Mouse (Mus musculus) neural tube, embryonic 15.5 days (tissue): ENCODE data around the gene Ifnz. TPM values are rescaled to one million over a fixed set of nuclear protein-coding genes. Genes with fewer than 3 reads are reported as not detected.
A peak's percentile ranks its signal among the peaks of the same experiment; 100 is the strongest.
"Not testable (repeated sequence)": the region's sequence is repeated elsewhere in the genome, so short reads cannot be mapped to it uniquely, and the experiment has no call there.

ENCODE experiments used
- ATAC-seq: fragments of 200-750 bp; cut with Nextera tagmentation; 2 replicates; pipeline ENCODE4 v1.8.0; 2017; ENCODE audit warnings: mild to moderate bottlenecking, moderate TSS enrichment, moderate library complexity; ENCODE audit not compliant: low FRiP score
- H3K27ac ChIP-seq: fragments of 300-500 bp; sonication (generic); replicated peaks from 2 replicates; pipeline ENCODE4 v1.5.1; 2015; ENCODE audit warnings: mild to moderate bottlenecking, inconsistent platforms
- H3K27me3 ChIP-seq: fragments of 300-500 bp; sonication (generic); replicated peaks from 2 replicates; pipeline ENCODE4 v1.6.1; 2015; ENCODE audit warnings: inconsistent platforms
- H3K36me3 ChIP-seq: fragments of 300-500 bp; sonication (generic); 2 replicates; pipeline ENCODE4 v1.6.1; 2015; ENCODE audit warnings: inconsistent platforms
- H3K4me1 ChIP-seq: fragments of 300-500 bp; sonication (generic); 2 replicates; pipeline ENCODE4 v1.6.1; 2015; ENCODE audit warnings: inconsistent platforms
- H3K4me2 ChIP-seq: fragments of 300-500 bp; sonication (generic); 2 replicates; pipeline ENCODE4 v1.6.1; 2015; ENCODE audit warnings: inconsistent platforms, mild to moderate bottlenecking, moderate library complexity
- H3K4me3 ChIP-seq: fragments of 300-500 bp; sonication (generic); replicated peaks from 2 replicates; pipeline ENCODE4 v1.5.1; 2015; ENCODE audit warnings: mild to moderate bottlenecking, inconsistent platforms
- H3K9ac ChIP-seq: fragments of 300-500 bp; sonication (generic); replicated peaks from 2 replicates; pipeline ENCODE4 v1.6.1; 2015; ENCODE audit warnings: mild to moderate bottlenecking, inconsistent platforms
- H3K9me3 ChIP-seq: fragments of 300-500 bp; sonication (generic); replicated peaks from 2 replicates; pipeline ENCODE4 v1.6.1; 2016; ENCODE audit warnings: inconsistent platforms
- WGBS: fragments of 180-500 bp; shearing (Covaris S2); methylation state at CpG from one replicate; pipeline ENCODE4 v1.1.7; 2015; ENCODE audit warnings: mixed read lengths; 5-methylcytosine and 5-hydroxymethylcytosine counted together
- polyA plus RNA-seq: library from polyadenylated mRNA; unstranded; fragments of >200 nt; fragmentation: Nextera tagmentation; extraction: Ambion mirVana; gene quantifications from 2 replicates; pipeline ENCODE4 v1.2.1, GENCODE M21; 2015

Gene Ifnz
- not detected in 2 replicates for polyA plus RNA-seq

DNA sequence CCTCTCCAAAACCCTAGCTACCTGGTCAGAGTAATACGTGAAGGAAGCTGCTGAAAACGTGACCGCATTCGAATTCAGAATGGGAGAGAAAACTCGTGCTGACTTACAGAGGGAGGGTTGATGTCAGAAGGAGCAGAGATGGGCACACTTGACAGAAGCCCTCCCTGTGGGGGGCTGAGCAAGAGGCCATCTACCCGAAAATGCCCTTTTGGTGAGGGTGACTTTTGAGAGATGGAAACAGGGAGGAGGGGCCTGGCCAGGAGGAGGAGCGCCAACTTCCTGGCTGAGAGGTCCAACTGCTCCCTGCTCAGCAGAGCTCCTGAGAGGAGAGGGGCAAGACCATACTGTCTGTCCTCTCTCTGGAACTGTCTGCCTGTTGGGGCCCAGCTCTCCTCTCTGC lies at the start of gene Ifnz:
Gene Ifnz (plus strand): TSS at position 301 of the 400 bp plus-strand sequence.
- Histone ChIP-seq H3K4me2 (peak within 1 kb of the TSS; percentile 50), H3K4me3 (peak within 1 kb of the TSS; percentile 14; the same call in 1 of the 2 replicates)
- H3K36me3 ChIP-seq, ATAC-seq, H3K9me3 ChIP-seq, H3K27ac ChIP-seq, H3K4me1 ChIP-seq, H3K27me3 ChIP-seq, H3K9ac ChIP-seq: not testable (repeated sequence)
- 32% methylated on average over 4 of the region's 7 CpGs for WGBS

DNA sequence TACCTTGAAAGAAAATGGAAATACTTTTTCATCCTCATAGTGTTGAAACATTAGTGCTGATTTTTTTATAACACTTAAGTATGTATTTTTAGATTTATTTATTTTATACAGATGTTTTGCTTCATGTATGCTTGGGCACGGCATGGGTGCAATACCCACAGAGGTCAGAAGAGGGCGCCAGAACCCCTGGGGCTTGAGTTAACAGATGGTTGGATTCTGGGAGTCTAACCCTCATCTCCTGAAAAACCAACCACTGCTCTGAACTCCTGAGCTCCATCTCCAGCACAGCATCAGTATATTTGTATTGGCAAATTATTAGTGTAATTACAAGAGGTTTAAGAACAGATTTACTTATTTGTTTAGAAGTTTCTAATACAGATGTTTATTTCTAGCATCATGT lies 43.5 kb upstream of the Ifnz start:
- Histone ChIP-seq H3K36me3 (no peaks in the 10 kb centered on the region), H3K4me1 (no peaks in the 10 kb centered on the region), H3K9ac (no peak overlapping the region), H3K27me3 (no peaks in the 10 kb centered on the region), H3K4me3 (no peak overlapping the region), H3K4me2 (no peak overlapping the region), H3K27ac (no peak overlapping the region), H3K9me3 (no peaks in the 10 kb centered on the region)
- 3% methylated on average over 2 of the region's 2 CpGs for WGBS
- ATAC-seq: no peak

DNA sequence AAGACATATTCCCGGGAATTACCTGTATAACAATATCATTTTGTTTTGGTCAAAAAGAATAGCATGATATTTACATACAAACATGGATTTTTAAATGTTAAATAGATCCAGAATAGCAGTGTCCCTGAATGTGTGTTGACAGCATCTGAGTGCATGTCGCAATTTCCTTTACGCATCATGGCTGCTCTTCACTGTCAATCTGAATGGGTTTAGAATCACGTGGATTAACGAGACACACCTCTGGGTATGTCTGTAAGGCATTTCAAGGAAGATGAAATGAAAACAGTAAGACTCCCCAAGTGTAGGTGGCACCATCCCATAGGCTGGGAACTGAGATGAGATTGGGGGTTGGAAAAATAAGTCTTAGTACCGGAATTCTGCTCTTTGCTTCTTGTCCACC lies 42.9 kb upstream of the Ifnz start:
- ATAC-seq: no peak
- H3K4me2 ChIP-seq: no peak overlapping the region
- no peak overlapping the region for H3K9ac ChIP-seq
- no peaks in the 10 kb centered on the region for H3K9me3 ChIP-seq
- H3K4me1 ChIP-seq: no peaks in the 10 kb centered on the region
- WGBS: 94% methylated on average over 6 of the region's 6 CpGs
- no peak overlapping the region for H3K4me3 ChIP-seq
- H3K27ac ChIP-seq: no peak overlapping the region
- no peaks in the 10 kb centered on the region for H3K27me3 ChIP-seq
- H3K36me3 ChIP-seq: no peaks in the 10 kb centered on the region

DNA sequence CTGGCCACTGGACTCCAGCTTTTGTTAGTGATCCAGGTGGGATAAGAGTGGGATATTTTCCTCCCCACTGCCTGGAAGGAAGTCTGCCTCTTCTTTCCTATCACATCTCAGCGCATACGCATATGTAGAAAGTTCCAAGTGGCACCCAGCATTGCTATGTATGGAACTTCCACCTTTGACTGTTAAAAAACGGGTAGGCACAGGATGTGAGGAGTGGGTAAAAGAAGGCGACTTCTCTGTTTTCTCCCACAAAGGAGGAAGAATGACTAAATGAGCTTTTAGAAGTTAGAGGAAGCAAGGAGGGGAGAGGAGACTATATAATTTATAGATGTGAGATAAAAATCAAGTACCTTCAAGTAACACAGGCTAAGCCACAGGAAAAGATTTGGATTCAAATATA lies 40.5 kb upstream of the Ifnz start:
- no peak overlapping the region for H3K4me2 ChIP-seq
- no peaks in the 10 kb centered on the region for H3K27me3 ChIP-seq
- ATAC-seq: no peak
- H3K36me3 ChIP-seq: no peaks in the 10 kb centered on the region
- no peaks in the 10 kb centered on the region for H3K9me3 ChIP-seq
- H3K27ac ChIP-seq: no peak overlapping the region
- no peak overlapping the region for H3K9ac ChIP-seq
- H3K4me3 ChIP-seq: no peak overlapping the region
- WGBS: 92% methylated on average over 4 of the region's 4 CpGs
- H3K4me1 ChIP-seq: no peaks in the 10 kb centered on the region

DNA sequence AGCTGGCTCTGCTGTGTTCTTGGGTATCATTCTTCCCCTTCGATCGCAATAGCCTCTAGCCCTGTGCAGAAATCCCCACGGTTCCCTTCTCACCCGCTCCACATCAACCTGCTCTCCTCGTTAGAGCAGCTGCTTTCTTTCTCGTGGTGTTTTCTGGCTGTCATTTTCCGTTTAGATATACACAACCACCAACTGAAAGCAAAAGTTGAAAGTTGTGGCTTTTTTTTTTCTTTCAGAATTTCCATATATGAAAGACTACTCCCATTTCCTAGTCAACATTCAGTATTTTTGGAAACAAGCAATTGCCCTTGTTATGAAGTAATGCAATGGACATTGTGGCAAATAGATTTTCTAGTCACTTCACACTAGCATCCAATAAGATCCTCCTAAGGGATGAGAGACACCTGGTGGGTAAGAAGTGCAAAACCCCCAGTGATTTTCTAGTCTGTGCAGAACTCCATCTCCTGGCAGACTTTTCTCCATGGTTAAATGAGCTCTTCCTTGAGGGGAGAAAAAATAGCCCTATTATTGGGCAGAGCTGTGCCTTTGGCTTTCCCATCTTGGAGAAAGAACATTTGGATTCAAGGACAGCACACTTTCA lies 39.1 kb upstream of the Ifnz start:
- no peaks in the 10 kb centered on the region for H3K36me3 ChIP-seq
- H3K4me3 ChIP-seq: no peak overlapping the region
- H3K27me3 ChIP-seq: no peaks in the 10 kb centered on the region
- no peak overlapping the region for H3K4me2 ChIP-seq
- 79% methylated on average over 7 of the region's 7 CpGs for WGBS
- H3K4me1 ChIP-seq: no peaks in the 10 kb centered on the region
- no peak for ATAC-seq
- H3K9me3 ChIP-seq: no peaks in the 10 kb centered on the region
- no peak overlapping the region for H3K9ac ChIP-seq
- no peak overlapping the region for H3K27ac ChIP-seq

DNA sequence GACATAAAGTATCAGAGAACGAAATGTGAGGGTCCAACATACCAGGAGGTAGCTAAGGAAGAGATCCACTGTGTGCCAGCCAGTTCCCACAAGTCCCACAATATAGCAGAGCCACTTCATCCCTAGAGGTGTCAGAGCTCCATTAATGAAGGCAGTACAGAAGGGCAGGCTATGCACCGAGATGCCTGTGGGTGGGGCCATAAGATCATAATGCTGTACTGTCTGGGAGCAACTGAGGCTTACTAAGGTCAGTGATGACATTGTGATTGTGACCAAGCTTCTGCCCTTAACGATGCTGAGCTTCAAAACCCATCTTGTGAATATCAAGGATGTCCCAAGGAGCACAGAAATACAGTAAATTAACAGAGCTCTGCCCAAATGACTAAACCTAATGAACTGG lies 37.7 kb upstream of the Ifnz start:
- 70% methylated on average over 3 of the region's 3 CpGs for WGBS
- Histone ChIP-seq H3K27ac (no peak overlapping the region), H3K4me3 (no peak overlapping the region), H3K4me1 (no peaks in the 10 kb centered on the region), H3K9me3 (no peaks in the 10 kb centered on the region), H3K36me3 (no peaks in the 10 kb centered on the region), H3K4me2 (no peak overlapping the region), H3K27me3 (no peaks in the 10 kb centered on the region), H3K9ac (no peak overlapping the region)
- no peak for ATAC-seq

DNA sequence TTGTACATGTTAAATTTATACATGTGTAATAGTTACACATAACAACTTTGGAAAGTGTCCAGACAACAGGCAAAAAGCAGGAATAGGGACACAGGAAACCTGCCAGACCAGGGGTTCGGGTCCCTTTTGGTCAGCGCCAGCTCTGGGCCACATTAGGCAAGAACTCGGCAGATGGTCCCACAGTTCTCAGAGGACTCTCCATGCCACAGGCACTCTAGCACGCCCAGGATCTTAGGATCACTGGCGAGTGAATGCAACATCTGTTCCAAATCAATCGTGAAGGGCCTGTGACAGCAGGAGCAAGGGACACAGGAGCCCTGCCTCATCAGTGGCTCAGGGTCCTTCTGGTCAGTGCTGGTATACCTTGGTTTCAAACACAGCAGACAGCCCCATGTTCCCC lies 32.0 kb upstream of the Ifnz start:
- 69% methylated on average over 6 of the region's 6 CpGs for WGBS
- H3K27ac ChIP-seq: no peak overlapping the region
- H3K4me1 ChIP-seq: no peaks in the 10 kb centered on the region
- no peaks in the 10 kb centered on the region for H3K36me3 ChIP-seq
- no peak overlapping the region for H3K4me2 ChIP-seq
- no peaks in the 10 kb centered on the region for H3K9me3 ChIP-seq
- no peak overlapping the region for H3K9ac ChIP-seq
- H3K27me3 ChIP-seq: no peaks in the 10 kb centered on the region
- no peak for ATAC-seq
- H3K4me3 ChIP-seq: no peak overlapping the region

DNA sequence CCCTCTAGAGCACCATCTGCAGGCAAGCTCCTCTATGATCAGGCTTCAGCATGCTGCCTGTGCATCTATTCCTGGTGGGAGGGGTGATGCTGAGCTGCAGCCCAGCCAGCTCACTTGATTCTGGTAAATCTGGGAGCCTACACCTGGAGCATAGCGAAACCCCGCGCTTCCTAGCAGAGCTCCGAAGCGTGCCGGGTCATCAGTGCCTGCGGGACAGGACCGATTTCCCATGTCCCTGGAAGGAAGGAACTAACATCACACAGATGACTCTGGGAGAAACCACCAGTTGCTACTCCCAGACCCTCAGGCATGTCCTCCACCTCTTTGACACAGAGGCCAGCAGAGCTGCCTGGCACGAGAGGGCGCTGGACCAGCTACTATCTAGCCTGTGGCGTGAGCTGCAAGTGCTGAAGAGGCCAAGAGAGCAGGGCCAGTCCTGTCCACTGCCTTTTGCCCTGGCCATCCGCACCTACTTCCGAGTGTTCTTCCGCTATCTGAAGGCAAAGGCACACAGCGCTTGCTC lies 27.1 kb upstream of the Ifnz start, which contains the start of gene Gm13271:
Gene Gm13271 (plus strand): TSS at position 51 of the 523 bp plus-strand sequence.
- H3K27ac ChIP-seq, ATAC-seq, H3K9ac ChIP-seq, H3K4me3 ChIP-seq, H3K9me3 ChIP-seq, H3K4me1 ChIP-seq, H3K36me3 ChIP-seq, H3K4me2 ChIP-seq, H3K27me3 ChIP-seq: not testable (repeated sequence)
- WGBS: 82% methylated on average over 15 of the region's 15 CpGs

DNA sequence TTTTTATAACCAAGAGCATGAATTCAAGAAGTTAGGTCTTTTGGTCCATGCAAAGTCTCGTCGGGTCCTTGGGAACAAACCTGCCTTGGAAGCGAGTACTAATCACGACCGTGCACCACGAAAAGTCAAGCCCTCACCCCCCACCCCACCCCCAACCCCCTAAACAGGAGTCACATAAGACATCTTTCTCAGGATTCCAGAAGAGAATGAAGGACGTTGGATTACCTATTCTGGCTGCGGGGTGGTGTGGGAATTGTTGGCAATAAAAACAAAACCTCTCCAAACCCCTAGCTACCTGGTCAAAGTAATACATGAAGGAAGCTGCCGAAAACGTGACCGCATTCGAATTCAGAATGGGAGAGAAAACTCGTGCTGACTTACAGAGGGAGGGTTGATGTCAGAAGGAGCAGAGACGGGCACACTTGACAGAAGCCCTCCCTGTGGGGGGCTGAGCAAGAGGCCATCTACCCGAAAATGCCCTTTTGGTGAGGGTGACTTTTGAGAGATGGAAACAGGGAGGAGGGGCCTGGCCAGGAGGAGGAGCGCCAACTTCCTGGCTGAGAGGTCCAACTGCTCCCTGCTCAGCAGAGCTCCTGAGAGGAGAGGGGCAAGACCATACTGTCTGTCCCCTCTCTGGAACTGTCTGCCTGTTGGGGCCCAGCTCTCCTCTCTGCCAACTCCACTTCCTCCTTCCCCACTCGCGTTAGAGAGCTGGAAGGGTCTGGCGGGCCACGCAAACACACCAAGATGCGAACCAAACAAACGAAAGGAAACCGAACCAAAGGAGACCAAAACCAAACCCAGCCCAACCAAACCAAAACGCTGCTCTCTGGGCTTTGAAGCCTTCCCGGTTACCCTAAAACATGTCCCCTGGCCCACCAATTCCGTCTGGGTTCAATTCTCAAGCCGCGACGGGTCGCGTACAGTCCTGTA lies 25.1 kb upstream of the Ifnz start:
- H3K9me3 ChIP-seq, H3K4me1 ChIP-seq, ATAC-seq, H3K36me3 ChIP-seq, H3K27me3 ChIP-seq: not testable (repeated sequence)
- peak overlapping the region; percentile 74 for H3K27ac ChIP-seq
- H3K9ac ChIP-seq: peak overlapping the region; percentile 33
- H3K4me3 ChIP-seq: peak overlapping the region; percentile 47
- H3K4me2 ChIP-seq: peak overlapping the region; percentile 68
- 12% methylated on average over 29 of the region's 31 CpGs for WGBS

DNA sequence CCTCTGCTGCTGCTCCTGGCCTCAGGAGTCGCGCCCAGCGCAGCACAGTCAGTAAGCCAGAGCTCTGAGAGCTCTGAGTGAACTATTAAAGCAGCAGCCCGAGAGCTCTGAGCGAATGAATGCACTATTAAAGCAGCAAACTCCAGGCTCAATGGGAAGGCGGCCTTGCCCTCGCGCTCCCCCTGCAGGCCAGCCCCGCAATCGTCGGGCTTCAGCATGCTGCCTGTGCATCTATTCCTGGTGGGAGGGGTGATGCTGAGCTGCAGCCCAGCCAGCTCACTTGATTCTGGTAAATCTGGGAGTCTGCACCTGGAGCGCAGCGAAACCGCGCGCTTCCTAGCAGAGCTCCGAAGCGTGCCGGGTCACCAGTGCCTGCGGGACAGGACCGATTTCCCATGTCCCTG lies 24.3 kb upstream of the Ifnz start:
- H3K36me3 ChIP-seq, H3K27me3 ChIP-seq, H3K4me1 ChIP-seq, H3K9me3 ChIP-seq: not testable (repeated sequence)
- ATAC-seq: peak; percentile 100
- Histone ChIP-seq H3K4me3 (peak overlapping the region; percentile 47), H3K4me2 (peak overlapping the region; percentile 68), H3K27ac (peak overlapping the region; percentile 74), H3K9ac (peak overlapping the region; percentile 33)
- WGBS: 2% methylated on average over 20 of the region's 21 CpGs

DNA sequence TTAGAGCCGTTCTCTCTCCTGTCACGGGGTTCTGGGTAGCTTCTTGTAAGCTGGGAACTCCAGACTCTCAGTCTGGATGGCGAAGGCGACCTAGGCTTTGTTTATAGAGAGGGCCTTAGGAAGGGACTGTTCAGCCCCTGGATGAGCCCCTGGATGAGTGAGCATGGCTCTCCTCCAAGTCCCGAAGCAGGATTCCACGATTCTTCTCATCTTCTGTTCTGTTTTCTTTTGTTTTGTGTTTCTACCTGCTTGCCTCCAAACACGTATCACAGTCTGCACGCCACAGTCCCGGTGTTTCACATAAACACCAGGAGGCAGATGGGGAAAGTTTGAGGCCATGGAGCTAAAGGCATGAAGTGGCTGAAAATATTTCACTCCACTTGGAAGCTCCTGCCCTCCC lies 23.2 kb upstream of the Ifnz start:
- not testable (repeated sequence) for H3K36me3 ChIP-seq, H3K4me3 ChIP-seq, H3K27ac ChIP-seq, H3K4me2 ChIP-seq, ATAC-seq, H3K9me3 ChIP-seq, H3K27me3 ChIP-seq, H3K9ac ChIP-seq, H3K4me1 ChIP-seq
- 89% methylated on average over 9 of the region's 9 CpGs for WGBS
